Mouse (Mus musculus) 3T3-L1 (cell line): ENCODE measurements around the gene Mknk1.
A peak's percentile ranks its signal among the peaks of the same experiment; 100 is the strongest.

Experiments used
- DNase-seq: peaks from one replicate; pipeline ENCODE4 v3.0.0-alpha.2; 2015; ENCODE audit warnings: low read depth, low spot score

Mknk1 gene

DNA sequence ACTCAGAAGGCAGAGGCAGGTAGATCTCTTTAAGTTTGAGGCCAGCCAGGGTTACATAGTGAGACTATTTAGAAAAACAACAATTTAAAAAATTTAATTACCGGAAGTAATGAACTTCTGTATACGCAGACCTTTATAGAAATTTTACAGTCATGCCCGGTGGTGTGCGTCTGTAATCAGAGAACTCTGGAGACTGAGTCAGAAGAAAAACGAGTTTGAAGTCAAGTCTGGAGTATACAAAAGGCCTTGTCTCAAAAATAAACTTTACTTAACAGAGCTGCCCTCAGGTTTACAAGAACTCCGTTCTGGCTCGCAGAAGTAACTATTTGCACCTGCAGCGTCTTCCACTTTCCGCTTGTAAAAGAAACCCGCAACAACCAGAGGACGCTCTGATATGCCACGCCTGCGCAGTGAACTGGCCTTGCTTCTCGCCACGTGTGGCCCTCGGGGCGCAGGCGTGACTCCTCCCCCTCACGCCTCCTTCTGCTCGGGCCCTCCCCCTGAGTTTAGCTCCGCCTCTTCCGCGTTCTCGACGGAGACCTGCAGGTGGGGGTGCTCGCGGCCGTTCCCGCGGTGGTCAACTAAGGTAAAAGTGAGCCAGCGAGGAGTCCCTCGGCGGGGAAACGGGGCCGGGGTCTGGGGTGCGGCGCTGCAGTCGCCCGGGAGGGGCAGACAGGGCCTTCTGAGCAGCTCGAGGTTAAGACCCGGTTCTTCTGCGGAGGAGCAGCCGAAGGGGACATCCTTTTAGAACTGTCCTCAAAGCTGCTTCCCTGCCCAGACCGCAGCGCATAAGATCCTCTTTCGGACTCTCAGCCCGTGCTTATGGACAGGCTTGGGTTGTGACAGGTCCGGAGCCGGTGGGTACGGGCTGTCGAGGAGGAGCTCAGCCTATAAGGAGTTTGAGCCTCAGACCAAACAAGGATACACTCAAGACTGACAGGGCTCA, at the start of gene Mknk1:
Gene Mknk1, plus strand, starts transcription at position 503 of the 946 bp plus-strand sequence.
- DNase-seq, result peak; percentile 95

DNA sequence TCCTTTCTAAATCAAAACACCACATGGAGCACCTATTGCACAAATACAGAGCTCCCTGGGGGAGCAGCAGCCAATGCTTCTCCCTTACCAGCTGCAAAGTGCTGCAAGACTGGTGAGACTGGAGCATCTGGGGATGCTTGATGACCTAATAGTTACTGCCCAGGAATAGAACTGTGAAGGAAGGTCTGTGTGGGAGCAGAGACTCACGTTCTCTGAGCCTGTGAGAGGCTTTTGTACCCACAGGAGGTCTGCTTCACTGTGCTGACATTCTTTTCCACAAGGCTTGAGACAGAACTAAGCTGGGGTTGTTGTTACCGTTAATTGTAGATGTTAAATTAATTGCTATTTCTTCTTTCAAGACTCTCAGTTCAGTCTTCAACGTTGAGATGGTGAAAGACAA, 48.1 kb upstream of the Mknk1 start:
- DNase-seq, result no peak

DNA sequence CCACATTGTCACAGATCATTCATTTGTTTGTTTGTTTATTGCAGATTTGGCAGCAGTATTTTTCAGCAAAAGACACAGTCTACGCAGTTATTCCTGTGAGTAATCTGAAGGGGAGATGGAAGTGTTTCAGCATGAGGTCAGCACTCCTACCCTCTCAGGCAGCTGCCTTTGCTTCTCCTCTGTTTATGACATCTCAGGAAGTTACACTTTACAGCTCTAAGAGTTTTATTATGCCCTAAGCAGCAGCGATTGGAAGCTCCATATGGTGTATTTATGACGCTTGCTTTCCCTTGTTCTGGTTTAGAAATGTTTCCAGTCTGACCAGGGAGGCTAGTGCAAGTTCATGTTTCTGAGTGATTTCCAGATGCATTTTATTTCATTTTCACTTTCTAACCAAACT, 43.6 kb upstream of the Mknk1 start:
- no peak for DNase-seq

DNA sequence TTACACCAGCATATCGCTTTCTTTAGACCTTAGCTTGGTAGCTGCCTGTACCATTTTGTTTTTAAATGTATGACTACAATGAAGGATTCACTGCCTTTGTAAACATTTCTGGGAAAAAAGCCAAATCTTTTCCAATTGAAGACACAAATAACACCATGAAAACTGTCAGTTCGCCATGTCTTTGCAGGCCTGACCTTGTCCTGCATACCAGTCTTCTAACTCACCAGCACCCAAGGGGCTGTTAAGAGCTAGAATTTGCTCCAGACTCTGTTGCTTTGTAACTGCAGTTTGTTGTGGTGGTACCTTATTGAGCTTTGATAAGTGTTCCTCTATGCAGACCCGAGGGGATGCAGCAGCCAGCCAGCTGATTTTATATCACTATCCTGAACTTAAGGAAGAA, 39.0 kb upstream of the Mknk1 start:
- peak; percentile 46 for DNase-seq

DNA sequence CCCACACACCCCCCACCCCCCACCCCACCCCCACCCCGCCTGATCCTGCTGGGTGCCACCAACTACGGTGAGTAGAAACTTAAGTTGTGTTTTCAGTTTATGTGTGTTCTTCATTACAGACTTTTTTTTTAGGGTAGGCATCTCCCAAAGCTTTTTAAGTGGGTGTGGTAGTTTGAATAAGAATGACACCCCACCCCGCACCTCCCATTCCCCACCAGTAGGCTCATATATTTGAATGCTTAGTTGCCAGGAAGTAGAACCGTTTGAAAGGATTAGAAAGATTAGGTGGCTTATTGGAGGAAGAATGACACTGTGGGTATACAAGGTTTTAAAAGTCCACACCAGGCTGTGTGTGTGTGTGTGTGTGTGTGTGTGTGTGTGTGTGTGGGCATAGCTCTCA, 26.7 kb upstream of the Mknk1 start:
- no peak for DNase-seq

DNA sequence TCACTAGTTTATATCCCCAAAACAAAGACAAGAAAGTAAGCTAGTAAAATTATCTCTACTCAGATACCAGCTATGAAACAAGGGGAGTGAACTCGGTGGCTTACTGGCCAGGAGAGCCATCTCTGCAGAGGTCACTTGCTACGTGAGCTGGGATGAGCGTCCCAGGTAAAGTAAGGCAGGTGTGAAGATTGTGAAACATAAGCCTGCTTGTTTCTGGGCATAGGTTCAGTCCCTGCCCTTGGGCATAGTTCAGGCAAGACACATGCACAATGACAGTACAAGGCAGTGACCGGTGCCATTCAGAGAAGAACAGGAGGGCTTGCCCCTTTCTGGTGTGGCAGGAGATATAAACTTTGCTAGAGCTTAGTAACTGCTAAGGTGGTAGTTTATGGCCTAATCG, 23.4 kb upstream of the Mknk1 start:
- DNase-seq, result no peak

DNA sequence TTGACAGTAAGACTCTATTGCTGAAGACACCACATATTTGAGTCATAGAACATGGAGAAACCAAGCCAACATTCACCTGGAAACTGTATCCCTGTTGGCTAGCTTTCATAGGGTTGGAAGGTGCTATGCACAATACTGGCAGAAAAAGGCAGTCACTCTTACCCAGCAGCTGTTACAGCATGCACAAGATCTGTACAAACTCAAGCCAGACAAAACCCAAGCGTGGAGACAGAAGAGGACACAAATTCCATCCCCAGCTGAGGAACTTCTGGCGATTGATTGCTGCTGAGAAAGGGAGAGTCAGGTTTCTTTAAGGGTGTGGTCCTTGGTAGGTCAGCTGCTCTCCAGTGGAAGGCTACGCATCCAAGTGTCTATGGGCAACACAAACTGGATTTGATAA, 18.8 kb upstream of the Mknk1 start:
- no peak for DNase-seq

DNA sequence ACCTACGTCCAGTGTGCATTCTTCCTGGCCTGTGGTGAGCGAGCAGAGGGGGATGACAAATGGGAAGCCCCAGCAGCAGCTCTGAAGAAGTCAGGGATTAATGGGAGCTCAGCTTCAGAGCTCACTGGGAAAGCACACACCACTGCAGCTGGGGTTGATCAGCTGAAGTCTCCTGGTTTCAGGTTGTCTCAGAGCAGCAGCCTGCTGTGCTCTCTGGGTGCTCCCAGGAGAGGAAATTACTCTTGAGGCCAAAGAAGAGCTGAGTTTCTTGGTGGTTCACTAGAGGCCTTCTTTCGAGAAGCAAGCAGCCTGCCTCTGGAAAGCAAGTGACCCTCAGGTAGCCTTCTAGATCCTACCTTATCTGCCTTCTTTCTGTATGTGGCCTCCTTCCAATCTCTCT, 18.1 kb upstream of the Mknk1 start:
- no peak for DNase-seq

DNA sequence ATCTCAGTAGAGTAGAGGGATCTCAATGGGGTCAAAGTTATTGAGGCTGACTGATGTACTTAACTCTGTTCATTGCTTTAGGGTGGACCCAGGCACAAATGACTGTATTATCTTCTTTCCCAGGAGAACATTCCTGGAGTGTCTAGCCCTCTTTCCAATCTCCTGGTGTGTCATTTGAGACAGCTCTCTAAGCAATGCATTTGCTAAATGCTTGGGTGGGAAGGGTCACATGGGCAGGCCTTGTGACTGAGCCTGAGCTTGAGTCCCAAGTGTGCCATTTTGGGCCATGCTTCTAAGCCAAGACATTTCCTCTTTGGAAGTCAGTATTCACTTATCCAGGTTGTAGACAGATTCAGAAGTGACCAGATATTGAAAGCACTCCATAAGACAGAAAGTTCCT, 17.6 kb upstream of the Mknk1 start:
- DNase-seq, result no peak

DNA sequence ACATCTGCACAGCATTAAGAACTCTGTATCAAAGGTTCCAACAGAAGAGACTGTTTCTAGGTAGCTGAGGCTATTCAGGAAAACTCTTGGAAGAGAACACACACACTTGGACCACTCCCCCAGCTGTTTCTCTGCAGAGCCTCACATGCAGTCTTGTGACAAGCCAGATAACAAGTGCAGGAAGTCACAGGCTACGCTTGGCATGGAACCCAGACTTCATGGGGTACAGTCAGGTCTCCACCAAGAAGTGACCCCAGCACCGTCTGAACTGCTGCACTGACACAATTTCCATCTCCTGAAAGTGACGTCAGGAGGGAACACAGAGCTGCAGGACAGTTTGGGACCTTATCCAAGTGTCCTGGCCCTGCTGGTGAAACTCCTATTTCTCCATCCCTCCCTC, 17.1 kb upstream of the Mknk1 start:
- DNase-seq, result no peak

DNA sequence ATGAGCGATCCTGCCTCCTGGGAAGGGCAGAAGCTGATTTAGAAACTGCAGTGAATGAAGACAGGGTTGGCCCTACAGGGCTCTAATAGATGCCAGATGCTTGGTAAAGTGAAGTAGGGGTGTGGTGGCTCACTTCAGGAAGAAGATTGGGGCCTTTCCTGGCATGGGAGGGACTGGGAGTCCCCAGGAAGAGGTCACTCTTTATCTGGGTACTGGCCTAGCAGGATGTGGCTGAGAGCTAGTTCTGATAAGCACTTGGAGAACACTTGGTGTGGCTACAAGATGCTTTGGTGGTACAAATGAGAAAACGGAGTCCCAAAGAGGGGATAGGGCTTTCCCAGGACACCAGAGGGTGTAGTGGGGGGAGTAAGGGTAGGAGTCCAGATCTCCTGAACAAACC, 14.8 kb upstream of the Mknk1 start:
- DNase-seq, result peak; percentile 44

DNA sequence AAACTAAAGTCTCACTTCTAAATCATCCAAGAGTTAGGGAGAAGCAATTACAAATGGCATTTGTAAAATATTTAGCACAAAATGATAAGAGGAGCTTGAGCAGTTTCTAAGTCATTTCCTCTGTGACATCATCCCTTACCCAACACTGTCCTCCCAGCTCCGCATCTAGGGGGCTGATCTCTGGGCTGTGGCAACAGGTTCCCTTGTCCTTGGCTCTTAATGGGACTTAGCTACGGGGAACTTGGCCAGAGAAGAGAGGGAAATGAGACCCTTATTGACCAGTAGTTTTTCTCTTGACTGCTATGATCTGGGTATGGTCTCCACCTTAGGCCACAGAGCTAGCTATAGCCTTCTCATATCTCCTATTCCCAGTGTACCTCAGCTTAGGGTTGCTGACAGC, 13.7 kb upstream of the Mknk1 start:
- DNase-seq, result no peak

DNA sequence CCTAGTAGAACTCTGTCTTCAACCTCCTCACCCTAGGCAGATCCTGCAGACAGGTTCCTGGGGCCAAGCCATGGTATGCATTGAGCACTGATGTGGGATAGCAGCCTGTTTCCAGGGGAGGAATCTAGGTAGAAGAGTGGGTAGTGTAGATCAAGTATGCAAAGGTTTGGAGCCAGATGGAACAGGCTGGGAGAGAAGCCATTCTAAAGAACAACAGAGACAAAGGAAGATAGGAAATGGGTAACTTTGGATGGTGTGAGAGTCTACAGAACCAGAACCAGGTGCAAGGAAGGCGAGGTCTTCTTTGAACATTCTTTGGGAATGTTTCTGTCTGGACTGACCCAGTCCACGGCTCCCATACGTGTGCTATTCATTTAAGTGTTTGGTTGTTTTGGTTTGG, 11.9 kb upstream of the Mknk1 start:
- DNase-seq, result no peak

DNA sequence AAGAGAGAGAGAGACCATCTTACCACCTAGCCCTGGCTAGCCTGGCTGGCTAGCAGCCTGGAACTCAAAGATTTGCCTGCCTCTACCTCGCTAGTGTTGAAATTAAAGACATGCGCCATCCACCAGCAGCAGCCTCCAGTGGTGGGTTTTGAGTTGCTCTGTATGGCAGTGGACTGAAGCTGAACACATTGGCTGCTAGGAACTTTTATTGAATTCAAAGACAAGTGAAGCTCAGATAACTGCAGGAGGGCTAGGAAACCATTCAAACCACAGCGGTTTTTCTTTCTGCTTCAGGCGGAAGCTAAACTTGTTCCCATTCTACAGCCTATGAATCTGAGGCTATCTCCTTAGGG, 11.5 kb upstream of the Mknk1 start:
- no peak for DNase-seq

DNA sequence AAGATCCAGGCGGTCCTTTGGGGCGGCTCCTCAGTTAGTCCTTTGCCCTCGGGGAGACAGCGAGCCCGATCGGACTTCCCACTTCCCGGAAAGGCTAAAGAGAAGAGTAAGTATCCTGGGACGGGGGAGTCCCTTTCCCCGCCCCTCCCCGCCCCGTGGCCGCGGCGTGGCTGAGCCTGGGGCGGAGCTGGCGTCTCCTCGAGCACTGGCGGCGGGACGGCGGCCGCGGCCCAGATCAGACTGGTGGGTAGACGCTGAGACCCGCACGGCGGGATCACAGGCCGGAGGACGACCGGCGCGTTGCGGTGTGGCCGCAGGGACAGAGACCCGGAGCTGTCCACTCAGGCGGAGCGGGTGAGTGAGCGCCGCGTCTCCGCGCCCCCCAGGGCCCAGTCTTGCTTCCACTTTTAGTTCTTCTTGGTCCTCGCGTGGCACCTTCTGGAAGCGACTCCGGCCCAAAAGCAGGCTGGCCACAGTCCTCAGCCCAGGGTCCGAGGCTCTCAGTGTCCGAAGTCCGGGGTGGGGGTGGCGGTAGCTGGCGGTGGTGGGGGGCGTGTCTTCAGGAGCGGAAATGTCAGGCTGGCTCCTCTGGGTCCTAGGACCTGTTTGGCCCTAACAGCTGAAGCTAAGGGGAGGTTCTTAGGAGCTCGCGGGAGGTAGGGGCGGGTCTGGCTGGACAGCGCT, 11.0 kb upstream of the Mknk1 start, which contains the start of gene Mob3c:
Gene Mob3c, plus strand, starts transcription at position 205 of the 684 bp plus-strand sequence.
- peak; percentile 81 for DNase-seq

DNA sequence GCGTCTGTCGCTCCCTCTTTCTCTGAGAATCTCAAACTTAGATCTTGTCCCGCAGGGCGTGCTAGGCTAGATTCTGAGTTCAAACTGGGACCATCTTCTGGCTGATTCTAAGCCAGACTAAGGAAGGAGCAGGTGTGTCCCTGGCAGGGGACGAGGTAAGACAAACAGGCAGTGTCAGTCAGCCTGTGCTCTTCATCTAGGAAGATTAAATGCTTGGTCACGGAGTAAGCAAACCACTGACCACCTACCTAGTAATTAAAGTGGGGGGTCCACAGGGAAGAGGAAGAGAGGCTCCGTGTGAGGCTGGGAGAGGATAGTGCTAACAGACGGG, 10.5 kb upstream of the Mknk1 start:
- DNase-seq, result no peak

DNA sequence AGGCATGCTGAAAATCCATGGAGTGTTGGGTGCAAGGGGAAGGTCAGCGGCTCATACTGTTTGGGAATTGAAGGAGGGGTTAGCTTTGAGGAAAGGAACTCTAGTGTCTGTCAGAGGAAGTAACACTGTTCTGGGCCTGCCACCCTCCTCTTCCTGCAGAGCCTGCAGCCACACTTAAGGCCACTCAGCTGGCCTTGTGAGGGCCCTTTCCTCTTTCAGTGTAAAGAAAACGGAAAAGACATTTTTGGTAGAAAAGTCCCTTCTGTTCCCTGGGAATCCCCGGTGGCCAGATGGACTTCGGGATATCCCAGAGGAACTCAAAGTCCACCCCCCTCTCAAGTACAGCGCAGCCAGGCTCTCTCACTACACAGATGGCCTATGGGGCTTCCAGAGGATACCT, 8.5 kb upstream of the Mknk1 start:
- no peak for DNase-seq

DNA sequence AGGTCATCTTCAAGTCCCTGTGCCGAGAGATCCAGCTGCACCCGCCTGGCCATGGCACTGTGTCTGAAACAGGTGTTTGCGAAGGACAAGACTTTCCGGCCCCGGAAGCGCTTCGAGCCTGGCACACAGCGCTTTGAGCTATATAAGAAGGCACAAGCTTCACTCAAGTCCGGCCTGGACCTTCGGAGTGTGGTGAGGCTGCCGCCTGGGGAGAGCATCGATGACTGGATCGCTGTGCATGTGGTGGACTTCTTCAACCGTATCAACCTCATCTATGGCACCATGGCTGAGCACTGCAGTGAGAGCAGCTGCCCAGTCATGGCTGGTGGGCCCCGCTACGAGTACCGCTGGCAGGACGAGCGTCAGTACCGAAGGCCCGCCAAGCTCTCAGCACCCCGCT, 7.8 kb upstream of the Mknk1 start:
- DNase-seq, result no peak

DNA sequence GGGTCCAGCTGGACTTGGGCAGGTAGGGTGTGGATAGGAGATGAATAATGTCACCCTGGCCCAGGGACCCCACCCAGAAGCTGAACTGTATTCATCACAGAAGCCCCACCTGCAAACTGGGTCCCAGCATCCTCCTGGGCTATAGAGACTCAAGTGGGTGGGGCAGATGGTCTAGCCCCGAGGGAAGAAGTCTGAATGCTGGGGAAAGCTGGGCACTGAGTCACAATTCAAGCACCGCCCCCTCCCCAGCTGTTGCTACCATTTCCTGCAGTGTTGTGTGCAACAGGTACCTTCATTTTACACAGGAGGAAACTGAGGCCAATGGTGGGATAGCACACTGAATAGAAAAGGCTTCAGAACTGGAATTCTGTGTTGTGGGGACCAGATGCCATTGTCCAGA, 7.0 kb upstream of the Mknk1 start:
- DNase-seq, result peak; percentile 38

DNA sequence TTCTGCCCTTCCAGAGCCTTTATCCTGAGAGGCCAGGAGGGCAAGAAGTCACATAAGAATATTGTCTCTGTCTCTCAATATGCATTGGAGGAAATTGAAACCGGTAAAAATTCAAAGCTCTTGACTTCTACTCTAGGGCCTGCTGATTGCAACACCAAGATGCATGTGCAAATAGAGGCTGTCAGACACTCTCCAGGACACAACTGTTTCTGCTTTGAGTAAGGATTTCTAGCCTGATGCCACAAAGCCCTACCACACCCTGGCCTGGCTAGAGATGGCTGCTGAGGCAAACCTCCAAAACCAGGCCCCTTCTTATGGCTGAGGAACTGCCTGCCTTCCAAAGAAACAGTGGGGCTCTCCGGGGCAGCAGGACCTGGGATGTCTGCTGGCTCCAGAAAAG, 3.4 kb upstream of the Mknk1 start:
- no peak for DNase-seq

DNA sequence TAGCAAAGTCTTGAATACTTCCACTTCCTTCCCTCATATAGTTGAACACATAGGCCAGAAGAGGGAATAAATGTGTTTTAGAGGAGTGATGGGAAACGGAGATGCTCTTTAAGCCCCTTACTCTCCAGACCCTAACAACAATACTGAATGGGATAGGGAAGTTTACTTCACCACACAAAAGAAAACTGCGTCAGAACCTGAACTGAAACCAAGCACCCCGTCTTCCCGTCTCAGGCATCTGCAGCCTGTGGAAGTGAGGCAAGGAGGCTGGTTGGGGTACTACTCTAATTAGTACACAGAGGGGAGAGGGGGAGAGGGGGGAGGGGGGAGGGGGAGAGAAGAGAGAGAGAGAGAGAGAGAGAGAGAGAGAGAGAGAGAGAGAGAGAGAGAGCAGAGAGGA, 802 bp upstream of the Mknk1 start:
- DNase-seq, result no peak

DNA sequence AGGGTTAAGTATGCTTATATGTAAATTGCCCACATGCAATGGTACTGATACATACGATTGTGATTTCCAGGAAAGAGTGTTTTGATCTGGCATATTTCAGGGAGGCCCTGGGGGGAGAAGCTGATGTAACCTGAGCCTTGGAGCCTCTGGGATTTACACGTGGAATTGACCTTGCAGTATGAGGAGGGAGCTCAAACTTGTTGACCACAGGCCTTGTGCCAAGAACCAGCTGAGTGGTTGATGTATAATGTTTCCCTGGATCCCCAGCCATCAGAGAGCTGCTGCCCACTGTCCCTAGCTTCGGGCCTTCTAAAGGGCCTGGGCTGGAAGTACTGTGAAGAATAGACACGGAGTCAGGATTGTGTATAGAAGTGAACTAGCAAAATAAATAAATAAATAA, 958 bp downstream of the Mknk1 start:
- DNase-seq, result peak; percentile 84

DNA sequence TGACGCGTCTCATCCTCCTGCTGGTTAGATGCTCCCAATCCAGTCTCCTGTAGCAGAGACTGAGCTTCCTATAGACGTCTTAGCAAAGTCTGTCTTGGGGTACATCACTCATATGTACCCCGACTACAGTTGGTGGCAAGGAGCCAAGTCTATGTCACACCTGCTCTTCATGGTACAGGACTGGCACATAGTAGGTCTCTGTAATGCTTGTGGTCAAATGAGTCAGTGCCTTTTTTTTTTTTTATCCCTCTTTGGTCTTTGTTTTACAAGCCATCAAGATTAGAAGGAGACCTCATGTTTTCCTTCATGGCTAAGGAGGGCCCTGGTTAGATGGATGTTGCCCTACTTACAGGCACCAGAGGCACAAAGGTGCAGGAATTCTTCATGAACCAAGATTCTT, 1.8 kb downstream of the Mknk1 start:
- DNase-seq, result no peak
